ENCODE assay signal across 18 mouse cellular contexts in genomic region chr9:92360691-92361310, GRCm38 (mm10). TPM values are rescaled to one million over a fixed set of nuclear protein-coding genes. Genes with fewer than 3 reads are reported as not detected.
"Had no signal": no experiment of that assay in that cellular context is flagged by ENCODE, and none has a peak within 500 bp of the region (broad histone marks: within the 10 kb centered on the region; RNA-seq: fewer than 3 reads in every experiment).

No protein-coding gene starts in this region.

- H3K27ac ChIP-seq: layer of hippocampus, adult 2 months; limb, embryonic 13.5 days; liver, embryonic 14.5 days; midbrain, embryonic 13.5 days; stomach, postnatal 0 days had no signal

- H3K9me3 ChIP-seq: limb, embryonic 13.5 days; midbrain, embryonic 13.5 days had no signal

- H3K4me3 ChIP-seq: layer of hippocampus, adult 2 months; limb, embryonic 13.5 days; midbrain, embryonic 13.5 days had no signal

- H3K9ac ChIP-seq: limb, embryonic 13.5 days; liver, embryonic 14.5 days; midbrain, embryonic 13.5 days had no signal

- ATAC-seq: midbrain, embryonic 13.5 days had no signal

- H3K4me1 ChIP-seq: limb, embryonic 13.5 days; midbrain, embryonic 13.5 days had no signal

- DNase-seq: kidney, adult 18-20 months; kidney, postnatal 10 days; kidney, postnatal 4 days; lung, adult 18-20 months; thymus, adult 18-20 months; thymus, postnatal 25 days had no signal

- H3K4me2 ChIP-seq: limb, embryonic 13.5 days; midbrain, embryonic 13.5 days had no signal

- H3K27me3 ChIP-seq: limb, embryonic 13.5 days; midbrain, embryonic 13.5 days had no signal

- H3K36me3 ChIP-seq: limb, embryonic 13.5 days; midbrain, embryonic 13.5 days had no signal

RNA-seq across cellular contexts. Expression of gene 1700057G04Rik, which starts 51.6 kb away (rescaled TPM):
- total RNA-seq: layer of hippocampus, adult 2 months; layer of hippocampus, postnatal 10 days; left cerebral cortex, postnatal 36 days; liver, adult 2 months; megakaryocyte-erythroid progenitor cell, adult 5-6 weeks had no signal
- polyA plus RNA-seq: kidney, embryonic 14.5 days; limb, embryonic 13.5 days; liver, adult 2 months; liver, embryonic 14.5 days; lung, embryonic 16.5 days; midbrain, embryonic 13.5 days; stomach, postnatal 0 days; urinary bladder, adult 2 months had no signal
